Mouse (Mus musculus) hindbrain, embryonic 14.5 days (tissue): ENCODE data around the gene Cacna2d3. TPM values are rescaled to one million over a fixed set of nuclear protein-coding genes. Genes with fewer than 3 reads are reported as not detected.

Experiments used
- ATAC-seq: fragments of 200-750 bp; cut with Nextera tagmentation; 2 replicates; pipeline ENCODE4 v1.8.0; 2017; ENCODE audit warnings: moderate number of reproducible peaks, mild to moderate bottlenecking, moderate TSS enrichment, moderate library complexity; ENCODE audit not compliant: low FRiP score
- DNase-seq: peaks from one replicate; pipeline ENCODE4 v3.0.0-alpha.2; 2015; ENCODE audit warnings: low spot score
- H3K27ac ChIP-seq: fragments of 300-500 bp; sonication (generic); 2 replicates; pipeline ENCODE4 v1.5.1; 2014; ENCODE audit warnings: mild to moderate bottlenecking, moderate library complexity
- H3K27me3 ChIP-seq: fragments of 300-500 bp; sonication (generic); 2 replicates; pipeline ENCODE4 v1.6.1; 2014; ENCODE audit warnings: mild to moderate bottlenecking, low read length, mixed read lengths; ENCODE audit not compliant: control insufficient read depth, insufficient read depth
- H3K36me3 ChIP-seq: fragments of 300-500 bp; sonication (generic); replicated peaks from 2 replicates; pipeline ENCODE4 v1.6.1; 2014; ENCODE audit not compliant: control insufficient read depth, insufficient read depth
- H3K4me1 ChIP-seq: fragments of 300-500 bp; sonication (generic); replicated peaks from 2 replicates; pipeline ENCODE4 v1.6.1; 2014; ENCODE audit warnings: antibody characterized with exemption, low read length, mixed read lengths; ENCODE audit not compliant: control insufficient read depth, insufficient read depth
- H3K4me2 ChIP-seq: fragments of 300-500 bp; sonication (generic); replicated peaks from 2 replicates; pipeline ENCODE4 v1.6.1; 2014; ENCODE audit warnings: mild to moderate bottlenecking, moderate library complexity
- H3K4me3 ChIP-seq: fragments of 300-500 bp; sonication (generic); replicated peaks from 2 replicates; pipeline ENCODE4 v1.5.1; 2014; ENCODE audit warnings: mild to moderate bottlenecking, low read length
- H3K9ac ChIP-seq: fragments of 300-500 bp; sonication (generic); 2 replicates; pipeline ENCODE4 v1.6.1; 2014
- H3K9me3 ChIP-seq: fragments of 300-500 bp; sonication (generic); 2 replicates; pipeline ENCODE4 v1.6.1; 2016; ENCODE audit warnings: low read length; ENCODE audit not compliant: control insufficient read depth
- WGBS: fragments of 180-500 bp; shearing (Covaris S2); extraction: QIAGEN DNeasy Blood & Tissue Kit; methylation state at CpG from one replicate; pipeline ENCODE4 v1.1.7; 2014; 5-methylcytosine and 5-hydroxymethylcytosine counted together
- polyA plus RNA-seq: library from polyadenylated mRNA; unstranded; fragments of >200 nt; fragmentation: Nextera tagmentation; extraction: Ambion mirVana; gene quantifications from 2 replicates; pipeline ENCODE4 v1.2.1, GENCODE M21; 2014

The Cacna2d3 gene
- polyA plus RNA-seq, 1 experiment from 2014 or later: 61.6 TPM

DNA sequence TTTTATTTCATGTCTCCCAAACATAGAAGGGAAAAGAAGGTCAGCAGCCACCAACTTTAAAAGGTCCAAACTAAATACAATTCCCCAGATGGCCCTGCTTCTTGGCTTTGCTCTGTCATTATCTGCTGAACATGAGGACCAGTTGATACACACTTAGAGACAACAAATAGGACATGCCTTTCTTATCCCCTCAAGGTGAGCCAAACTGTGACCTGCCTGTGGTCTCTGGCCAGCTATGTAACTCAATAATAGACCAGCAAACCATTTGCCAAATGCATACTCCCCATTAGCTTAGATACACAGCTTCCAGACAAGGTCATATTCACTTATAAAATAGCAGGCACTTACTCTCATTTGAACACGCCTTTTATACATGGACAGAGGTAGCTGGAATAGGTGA is 680.2 kb downstream of the Cacna2d3 start:
- Histone ChIP-seq H3K9me3 (no peaks in the 10 kb centered on the region), H3K4me1 (peaks cover 17% of the 10 kb centered on the region), H3K27me3 (no peaks in the 10 kb centered on the region), H3K4me2 (no peak overlapping the region), H3K27ac (peak overlapping the region; percentile 39; the same call in 1 of the 2 replicates), H3K4me3 (no peak overlapping the region), H3K9ac (no peak overlapping the region), H3K36me3 (no peaks in the 10 kb centered on the region)
- ATAC-seq (no peak), DNase-seq (no peak)
- 89% methylated on average over 1 of the region's 1 CpGs for WGBS

DNA sequence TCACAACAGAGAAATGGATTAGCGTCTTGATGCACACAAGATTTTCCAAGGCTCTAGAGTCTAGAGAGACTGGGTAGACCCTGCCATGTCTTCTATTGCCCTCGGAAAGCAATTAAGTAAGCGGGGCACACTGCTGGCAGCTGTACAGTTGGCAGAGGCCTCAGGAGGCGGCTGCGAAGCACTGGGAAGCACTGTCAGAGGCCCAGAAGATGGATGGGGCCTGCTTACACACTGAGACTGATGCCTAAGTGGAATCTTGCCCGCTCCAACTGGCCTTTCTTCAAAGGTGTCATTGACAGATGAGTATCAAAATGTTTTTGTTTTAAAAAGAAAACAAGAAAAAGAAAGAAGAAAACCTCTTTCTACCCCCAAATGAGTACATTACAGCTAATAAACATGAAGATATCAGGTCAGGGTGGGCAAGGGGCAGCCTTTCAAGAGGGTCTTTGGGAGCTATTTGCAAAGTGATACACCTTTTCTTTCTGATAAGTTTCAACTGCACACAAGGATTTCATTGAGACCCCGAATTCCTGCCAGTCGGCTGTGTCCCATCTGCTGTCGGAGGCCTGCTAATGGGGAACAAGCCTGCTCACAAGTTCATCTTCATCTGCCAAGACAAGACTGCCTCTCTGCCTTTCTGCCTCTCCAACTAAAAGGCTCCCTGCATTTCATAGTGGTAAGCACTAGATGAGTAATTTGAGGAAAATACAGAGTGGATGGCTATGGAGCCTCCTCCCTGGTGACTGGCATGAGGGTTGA is 680.9 kb downstream of the Cacna2d3 start:
- no peaks in the 10 kb centered on the region for H3K36me3 ChIP-seq
- no peak overlapping the region for H3K4me2 ChIP-seq
- ATAC-seq (peak; percentile 88; the same call in 1 of the 2 replicates), DNase-seq (peak; percentile 68)
- no peak overlapping the region for H3K4me3 ChIP-seq
- H3K4me1 ChIP-seq: peaks cover 17% of the 10 kb centered on the region
- no peaks in the 10 kb centered on the region for H3K27me3 ChIP-seq
- peak overlapping the region; percentile 39; the same call in 1 of the 2 replicates for H3K27ac ChIP-seq
- no peak overlapping the region for H3K9ac ChIP-seq
- WGBS: 35% methylated on average over 9 of the region's 9 CpGs
- no peaks in the 10 kb centered on the region for H3K9me3 ChIP-seq

DNA sequence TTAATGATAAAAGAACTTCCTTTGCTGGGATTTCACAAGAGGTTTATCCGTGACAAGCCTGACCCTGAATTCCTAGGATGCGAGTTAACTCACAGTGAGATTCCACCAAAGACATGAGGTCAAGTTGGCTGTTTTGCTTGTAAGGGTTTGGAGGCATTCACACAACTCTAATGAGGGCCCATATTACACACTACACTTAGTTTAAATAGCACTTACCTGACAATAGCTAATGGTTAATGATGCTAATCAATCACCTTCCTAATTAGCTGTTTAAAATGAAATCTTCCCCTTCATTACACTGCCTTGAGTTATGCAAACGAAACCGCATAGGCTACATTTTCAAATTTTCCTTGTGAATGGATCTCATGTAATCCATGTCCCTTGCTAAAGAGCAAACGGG is 683.4 kb downstream of the Cacna2d3 start:
- no peaks in the 10 kb centered on the region for H3K36me3 ChIP-seq
- WGBS: 46% methylated on average over 5 of the region's 5 CpGs

GRCm38 (mm10) chr14:29031858-29032395 is 689.7 kb downstream of the Cacna2d3 start:
- Histone ChIP-seq H3K4me3 (no peak overlapping the region), H3K4me1 (peaks cover 12% of the 10 kb centered on the region), H3K27ac (no peak overlapping the region), H3K36me3 (no peaks in the 10 kb centered on the region), H3K27me3 (no peaks in the 10 kb centered on the region), H3K4me2 (no peak overlapping the region), H3K9ac (no peak overlapping the region), H3K9me3 (no peaks in the 10 kb centered on the region)
- ATAC-seq: no peak
- WGBS: 89% methylated on average over 1 of the region's 1 CpGs
- DNase-seq: no peak

More for the DNA sequence above, 683.4 kb downstream of the Cacna2d3 start:
- ATAC-seq: no peak
- no peak overlapping the region for H3K4me3 ChIP-seq
- peaks cover 17% of the 10 kb centered on the region for H3K4me1 ChIP-seq
- no peaks in the 10 kb centered on the region for H3K9me3 ChIP-seq
- H3K27me3 ChIP-seq: no peaks in the 10 kb centered on the region
- H3K9ac ChIP-seq: no peak overlapping the region
- no peak overlapping the region for H3K4me2 ChIP-seq
- no peak overlapping the region for H3K27ac ChIP-seq
- peak; percentile 40 for DNase-seq

GRCm38 (mm10) chr14:29030519-29030918 is 691.1 kb downstream of the Cacna2d3 start:
- Histone ChIP-seq H3K4me2 (no peak overlapping the region), H3K4me1 (peaks cover 12% of the 10 kb centered on the region), H3K4me3 (no peak overlapping the region), H3K27me3 (no peaks in the 10 kb centered on the region), H3K36me3 (no peaks in the 10 kb centered on the region), H3K9ac (no peak overlapping the region), H3K9me3 (no peaks in the 10 kb centered on the region), H3K27ac (no peak overlapping the region)
- 41% methylated on average over 9 of the region's 9 CpGs for WGBS
- DNase-seq (no peak), ATAC-seq (no peak)

DNA sequence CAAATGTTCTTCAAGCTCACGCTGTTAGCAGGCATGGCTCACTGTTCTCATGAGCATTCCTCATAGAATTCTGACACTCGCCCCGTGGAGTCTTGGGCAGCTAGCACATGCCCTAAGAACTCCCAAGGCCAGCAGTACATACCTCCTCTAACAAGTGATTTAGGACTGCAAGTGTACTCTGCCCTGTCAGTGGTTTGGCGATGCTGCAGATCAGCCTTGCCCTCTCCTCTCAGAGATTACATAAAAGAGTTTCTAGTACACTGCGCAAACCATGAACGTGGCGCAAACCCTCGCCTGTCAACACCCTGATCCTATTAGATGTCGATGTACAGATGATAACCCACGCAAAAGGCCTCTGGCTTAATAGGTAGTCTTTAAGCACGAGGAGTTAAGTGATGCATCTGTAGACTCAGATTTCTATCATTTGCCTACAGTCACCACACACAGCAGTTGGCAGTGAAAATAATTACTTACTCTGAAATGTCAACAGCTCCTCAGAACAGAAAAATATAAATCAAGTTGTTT is 691.7 kb downstream of the Cacna2d3 start:
- H3K36me3 ChIP-seq: no peaks in the 10 kb centered on the region
- no peak overlapping the region for H3K4me2 ChIP-seq
- no peaks in the 10 kb centered on the region for H3K9me3 ChIP-seq
- no peak for DNase-seq
- 66% methylated on average over 11 of the region's 11 CpGs for WGBS
- H3K4me1 ChIP-seq: peaks cover 12% of the 10 kb centered on the region
- no peak overlapping the region for H3K4me3 ChIP-seq
- no peak overlapping the region for H3K27ac ChIP-seq
- H3K27me3 ChIP-seq: no peaks in the 10 kb centered on the region
- ATAC-seq: no peak
- H3K9ac ChIP-seq: no peak overlapping the region

- Histone ChIP-seq H3K9me3 (no peaks in the 10 kb centered on the region), H3K4me1 (peaks cover 12% of the 10 kb centered on the region), H3K4me3 (no peak overlapping the region), H3K36me3 (no peaks in the 10 kb centered on the region), H3K4me2 (no peak overlapping the region), H3K27ac (0 out of 2 replicates have a peak overlapping the region, but pooled peaks have one; percentile 46), H3K27me3 (no peaks in the 10 kb centered on the region), H3K9ac (no peak overlapping the region)
- ATAC-seq (no peak; the same call in 1 of the 2 replicates), DNase-seq (peak; percentile 57)
- 17% methylated on average over 2 of the region's 2 CpGs for WGBS
These were observed 692.6 kb downstream of the Cacna2d3 start for GRCm38 (mm10) chr14:29029107-29029469.

DNA sequence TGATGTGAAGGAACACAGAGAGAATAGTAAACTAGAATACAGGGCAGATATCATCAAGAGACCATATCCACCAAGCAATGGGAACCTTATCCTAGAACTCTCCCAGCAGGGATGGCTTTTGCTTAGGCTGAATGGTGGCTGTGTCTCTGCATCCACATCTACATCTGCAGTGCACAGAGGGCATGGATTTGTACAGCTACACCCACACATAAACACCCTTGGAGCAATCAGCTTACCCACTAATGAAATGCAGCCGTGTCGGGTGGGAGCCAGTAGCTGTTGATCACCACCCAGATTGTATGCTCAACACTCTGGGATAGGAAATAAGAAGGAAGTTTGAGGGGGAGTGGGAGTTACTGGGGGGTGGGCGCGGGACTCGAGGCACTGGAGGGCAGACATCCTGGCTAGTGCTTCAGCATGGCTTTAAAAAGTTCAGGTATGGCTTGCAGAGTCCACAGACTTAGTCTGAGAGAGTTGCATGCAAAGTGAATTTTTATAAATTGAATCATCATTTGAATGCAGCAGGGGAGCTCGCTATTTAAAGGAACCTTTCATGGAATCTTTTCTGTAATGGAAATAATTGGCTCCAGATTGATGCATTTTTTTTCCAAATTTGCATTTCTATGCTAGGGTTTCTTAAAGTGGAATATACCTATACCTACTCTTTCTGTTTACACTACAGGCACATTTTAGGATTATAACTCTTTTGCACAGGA is 693.1 kb downstream of the Cacna2d3 start:
- H3K4me2 ChIP-seq: no peak overlapping the region
- H3K36me3 ChIP-seq: no peaks in the 10 kb centered on the region
- WGBS: 49% methylated on average over 6 of the region's 6 CpGs
- H3K9ac ChIP-seq: no peak overlapping the region
- no peaks in the 10 kb centered on the region for H3K27me3 ChIP-seq
- DNase-seq: no peak
- ATAC-seq: no peak
- H3K4me3 ChIP-seq: no peak overlapping the region
- H3K9me3 ChIP-seq: no peaks in the 10 kb centered on the region
- peaks cover 12% of the 10 kb centered on the region for H3K4me1 ChIP-seq
- 0 out of 2 replicates have a peak overlapping the region, but pooled peaks have one; percentile 16 for H3K27ac ChIP-seq

DNA sequence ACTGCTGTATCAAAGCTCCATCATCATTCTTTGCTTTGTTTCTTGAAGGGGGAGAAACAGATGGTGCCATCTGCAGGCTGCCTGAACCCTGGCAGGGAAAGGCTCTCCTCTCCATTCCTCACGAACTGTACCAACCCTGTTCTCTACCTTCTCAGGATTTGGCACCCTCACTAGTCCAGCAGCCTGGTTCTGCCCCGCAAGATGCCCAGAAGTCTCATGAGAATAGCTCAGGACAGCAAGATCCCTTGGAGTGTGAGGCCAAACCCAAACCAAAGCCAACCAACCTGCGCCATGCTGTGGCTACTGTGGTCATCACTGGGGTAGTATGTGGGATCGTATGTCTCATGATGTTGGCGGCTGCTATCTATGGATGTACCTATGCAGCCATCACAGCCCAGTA is 694.4 kb downstream of the Cacna2d3 start:
- Histone ChIP-seq H3K4me1 (peaks cover 12% of the 10 kb centered on the region), H3K4me2 (no peak overlapping the region), H3K36me3 (no peaks in the 10 kb centered on the region), H3K9me3 (no peaks in the 10 kb centered on the region), H3K4me3 (no peak overlapping the region), H3K27ac (no peak overlapping the region), H3K9ac (no peak overlapping the region), H3K27me3 (no peaks in the 10 kb centered on the region)
- ATAC-seq (no peak), DNase-seq (no peak)
- 88% methylated on average over 5 of the region's 5 CpGs for WGBS
